In genomic region chr11:61949315-61949714, GRCm38 (mm10) we compare ENCODE assay signal across 8 mouse cellular contexts. TPM values are rescaled to one million over a fixed set of nuclear protein-coding genes. Genes with fewer than 3 reads are reported as not detected.
DNase-seq lines count a peak whose midpoint lies in the region; ATAC-seq and TF ChIP-seq lines count a peak whose summit lies in the region.

No protein-coding gene starts in this region.

- H3K4me3 ChIP-seq in forebrain, postnatal 0 days (ENCODE audit: low read depth, low read length): no peak overlapping the region
- no peak overlapping the region for H3K4me3 ChIP-seq in forebrain, embryonic 15.5 days
- H3K4me3 ChIP-seq in kidney, postnatal 0 days (replicated peaks; ENCODE audit: low read depth, low read length): no peak overlapping the region

- 2% methylated on average over 3 of the region's 3 CpGs for WGBS in forebrain, postnatal 0 days
- 3% methylated on average over 3 of the region's 3 CpGs for whole genome bisulfite sequencing in forebrain, embryonic 15.5 days
- 0% methylated on average over 3 of the region's 3 CpGs for WGBS in kidney, postnatal 0 days

- no peak overlapping the region for H3K27ac ChIP-seq in forebrain, postnatal 0 days (ENCODE audit: low read depth, low read length)
- no peak overlapping the region for H3K27ac ChIP-seq in forebrain, embryonic 15.5 days (replicated peaks)
- no peak overlapping the region for H3K27ac ChIP-seq in kidney, postnatal 0 days

- no peaks in the 10 kb centered on the region for H3K36me3 ChIP-seq in forebrain, postnatal 0 days (ENCODE audit: insufficient read depth)
- H3K36me3 ChIP-seq in forebrain, embryonic 15.5 days: no peaks in the 10 kb centered on the region
- no peaks in the 10 kb centered on the region for H3K36me3 ChIP-seq in kidney, postnatal 0 days (ENCODE audit: insufficient read depth, low read length)

- no peaks in the 10 kb centered on the region for H3K9me3 ChIP-seq in forebrain, postnatal 0 days (ENCODE audit: low read length)
- no peaks in the 10 kb centered on the region for H3K9me3 ChIP-seq in forebrain, embryonic 15.5 days
- no peaks in the 10 kb centered on the region for H3K9me3 ChIP-seq in kidney, postnatal 0 days (replicated peaks; ENCODE audit: low read length)

- ATAC-seq in forebrain, postnatal 0 days: no peak; the same call in 1 of the 2 replicates
- no peak for ATAC-seq in forebrain, embryonic 15.5 days (replicated peaks)
- ATAC-seq in kidney, postnatal 0 days (replicated peaks; ENCODE audit: low FRiP score, low read depth): no peak

- H3K27me3 ChIP-seq in forebrain, postnatal 0 days (ENCODE audit: insufficient read depth, low read length): no peaks in the 10 kb centered on the region
- no peaks in the 10 kb centered on the region for H3K27me3 ChIP-seq in forebrain, embryonic 15.5 days
- H3K27me3 ChIP-seq in kidney, postnatal 0 days (ENCODE audit: insufficient read depth, low read length): no peaks in the 10 kb centered on the region

- H3K4me1 ChIP-seq in forebrain, postnatal 0 days (ENCODE audit: insufficient read depth): no peaks in the 10 kb centered on the region
- H3K4me1 ChIP-seq in forebrain, embryonic 15.5 days: no peaks in the 10 kb centered on the region
- H3K4me1 ChIP-seq in kidney, postnatal 0 days (replicated peaks; ENCODE audit: insufficient read depth, low read length): no peaks in the 10 kb centered on the region

- DNase-seq in forebrain, postnatal 0 days: peak; percentile 82
- DNase-seq in right cerebral cortex, adult 18-20 months: peak; percentile 60
- DNase-seq in right cerebral cortex, postnatal 36 days (ENCODE audit: low spot score in 2 of 2): no peak
- peak; percentile 60 for DNase-seq in cerebellum, adult 9-11 months
- peak; percentile 73 for DNase-seq in kidney, postnatal 0 days (ENCODE audit: low spot score)
- DNase-seq in lung, postnatal 10 days: peak; percentile 71
- peak; percentile 40 for DNase-seq in thymus, postnatal 14 days

- H3K9ac ChIP-seq in forebrain, postnatal 0 days: no peak overlapping the region
- no peak overlapping the region for H3K9ac ChIP-seq in forebrain, embryonic 15.5 days (replicated peaks)
- H3K9ac ChIP-seq in kidney, postnatal 0 days (ENCODE audit: low read depth, low read length): no peak overlapping the region

- H3K4me2 ChIP-seq in forebrain, postnatal 0 days (ENCODE audit: low read depth): no peak overlapping the region
- no peak overlapping the region for H3K4me2 ChIP-seq in forebrain, embryonic 15.5 days (replicated peaks)
- H3K4me2 ChIP-seq in kidney, postnatal 0 days (ENCODE audit: low read length): no peak overlapping the region

- peak; percentile 72 for TF ChIP-seq CTCF in forebrain, postnatal 0 days (IDR thresholded peaks at IDR 0.05; ENCODE audit: low read depth)
- peak; percentile 76 for TF ChIP-seq CTCF in kidney, postnatal 0 days (IDR thresholded peaks at IDR 0.05; ENCODE audit: low read depth)

RNA-seq across cellular contexts. Expression of gene Specc1, which starts 7.2 kb away (rescaled TPM):
- 16.5 and 20.5 TPM in 2 replicates for total RNA-seq in forebrain, postnatal 0 days (2014; rRNA removed)
- 7.8 and 10.6 TPM in 2 replicates for polyA plus RNA-seq in forebrain, postnatal 0 days (2015; fragmentation: Nextera tagmentation; extraction: Ambion mirVana)
- polyA plus RNA-seq in forebrain, embryonic 15.5 days (2015; fragmentation: Nextera tagmentation; extraction: Ambion mirVana): 10.7 and 11.7 TPM in 2 replicates
- polyA plus RNA-seq in kidney, postnatal 0 days (2015; fragmentation: Nextera tagmentation; extraction: Ambion mirVana): 8.7 and 10.2 TPM in 2 replicates

RNA-seq across cellular contexts. Expression of gene Akap10, which starts 19.3 kb away (rescaled TPM):
- total RNA-seq in forebrain, postnatal 0 days (2014; rRNA removed): 19.5 and 22.8 TPM in 2 replicates
- 3.6 and 6.2 TPM in 2 replicates for polyA plus RNA-seq in forebrain, postnatal 0 days (2015; fragmentation: Nextera tagmentation; extraction: Ambion mirVana)
- polyA plus RNA-seq in forebrain, embryonic 15.5 days (2015; fragmentation: Nextera tagmentation; extraction: Ambion mirVana): 15.5 and 15.8 TPM in 2 replicates
- polyA plus RNA-seq in kidney, postnatal 0 days (2015; fragmentation: Nextera tagmentation; extraction: Ambion mirVana): 8.1 and 9.4 TPM in 2 replicates

Comparison
In these comparisons a context has a peak if more than half of its experiments do, and no peak if none do; other contexts are left out.
1. DNase-seq: peak in forebrain, postnatal 0 days (single experiment), right cerebral cortex, adult 18-20 months (single experiment), cerebellum, adult 9-11 months (single experiment), kidney, postnatal 0 days (single experiment), lung, postnatal 10 days (single experiment) and thymus, postnatal 14 days (single experiment); none in right cerebral cortex, postnatal 36 days (0 of 2).